Mouse (Mus musculus): ENCODE results near the gene En2.

The En2 gene

GRCm38 (mm10) chr5:28178322-28178721 lies 12.8 kb downstream of the En2 start:
- no peak for DNase-seq (ENCODE audit: low read depth, low spot score)

- DNase-seq (ENCODE audit: low read depth, low spot score) = no peak
Observed at GRCm38 (mm10) chr5:28179237-28179790, 13.8 kb downstream of the En2 start.

- no peak for DNase-seq (ENCODE audit: low read depth, low spot score)
Observed at GRCm38 (mm10) chr5:28191201-28192098, 26.0 kb downstream of the En2 start.

GRCm38 (mm10) chr5:28192099-28192454 lies 26.6 kb downstream of the En2 start:
- DNase-seq (ENCODE audit: low read depth, low spot score) = no peak

- DNase-seq (ENCODE audit: low read depth, low spot score) = no peak
Observed at GRCm38 (mm10) chr5:28195473-28195872, 30.0 kb downstream of the En2 start.

- no peak for DNase-seq (ENCODE audit: low read depth, low spot score)
Observed at GRCm38 (mm10) chr5:28199089-28199873, 33.8 kb downstream of the En2 start.

- DNase-seq (ENCODE audit: low read depth, low spot score) = no peak
Observed at GRCm38 (mm10) chr5:28203086-28203485, 37.6 kb downstream of the En2 start.

GRCm38 (mm10) chr5:28204678-28205077 lies 39.2 kb downstream of the En2 start:
- no peak for DNase-seq (ENCODE audit: low read depth, low spot score)

- DNase-seq (ENCODE audit: low read depth, low spot score) = no peak
Observed at GRCm38 (mm10) chr5:28206448-28206847, 41.0 kb downstream of the En2 start.

- no peak for DNase-seq (ENCODE audit: low read depth, low spot score)
Observed at GRCm38 (mm10) chr5:28207043-28207442, 41.5 kb downstream of the En2 start.

- no peak for DNase-seq (ENCODE audit: low read depth, low spot score)
Observed at GRCm38 (mm10) chr5:28208726-28209520, 43.4 kb downstream of the En2 start.

GRCm38 (mm10) chr5:28209549-28210431 lies 44.3 kb downstream of the En2 start:
- no peak for DNase-seq (ENCODE audit: low read depth, low spot score)

- DNase-seq (ENCODE audit: low read depth, low spot score) = no peak
Observed at GRCm38 (mm10) chr5:28210591-28211550, 45.4 kb downstream of the En2 start.

- DNase-seq (ENCODE audit: low read depth, low spot score) = no peak
Observed at GRCm38 (mm10) chr5:28211651-28212310, 46.3 kb downstream of the En2 start.

GRCm38 (mm10) chr5:28213441-28213840 lies 47.9 kb downstream of the En2 start:
- no peak for DNase-seq (ENCODE audit: low read depth, low spot score)

GRCm38 (mm10) chr5:28219596-28219995 lies 54.1 kb downstream of the En2 start:
- DNase-seq (ENCODE audit: low read depth, low spot score) = no peak

Data from retina, adult 2 months (tissue).